20 mouse cellular contexts compared by ENCODE assay signal in genomic region chr9:73680545-73681495, GRCm38 (mm10).
DNase-seq lines count a peak whose midpoint lies in the region; ATAC-seq and TF ChIP-seq lines count a peak whose summit lies in the region.
"Had no signal": no experiment of that assay in that cellular context is flagged by ENCODE, and none has a peak within 500 bp of the region (broad histone marks: within the 10 kb centered on the region; RNA-seq: fewer than 3 reads in every experiment).

No protein-coding gene starts in this region.

- H3K4me3 ChIP-seq in forebrain, embryonic 12.5 days (replicated peaks) = no peak overlapping the region
- no peak overlapping the region for H3K4me3 ChIP-seq in hindbrain, embryonic 13.5 days
- H3K4me3 ChIP-seq in midbrain, embryonic 14.5 days (replicated peaks; ENCODE audit: low read depth, low read length) = no peak overlapping the region
- H3K4me3 ChIP-seq: gastrocnemius, adult 2 months; heart, embryonic 12.5 days; kidney, embryonic 15.5 days; liver, embryonic 12.5 days; neural tube, embryonic 15.5 days had no signal

- peak; percentile 55; the same call in 1 of the 2 replicates for ATAC-seq in forebrain, embryonic 12.5 days (ENCODE audit: low FRiP score)
- peak; percentile 54; the same call in 1 of the 2 replicates for ATAC-seq in hindbrain, embryonic 13.5 days (ENCODE audit: low FRiP score)
- peak; percentile 77 for ATAC-seq in midbrain, embryonic 14.5 days (ENCODE audit: low FRiP score, low TSS enrichment)
- ATAC-seq: intestine, postnatal 0 days; liver, embryonic 12.5 days had no signal

- H3K4me1 ChIP-seq in forebrain, embryonic 12.5 days = peaks cover 11% of the 10 kb centered on the region
- peaks cover 9% of the 10 kb centered on the region for H3K4me1 ChIP-seq in hindbrain, embryonic 13.5 days (replicated peaks)
- peaks cover 12% of the 10 kb centered on the region for H3K4me1 ChIP-seq in midbrain, embryonic 14.5 days (ENCODE audit: control insufficient read depth, insufficient read depth, low read length)
- H3K4me1 ChIP-seq: kidney, embryonic 15.5 days; liver, embryonic 12.5 days had no signal

- TF ChIP-seq POLR2A in brain, embryonic 14.5 days (IDR thresholded peaks at IDR 0.05; ENCODE audit: borderline replicate concordance, extremely low read depth, insufficient read depth, insufficient read length, poor library complexity, severe bottlenecking) = no peak

- peak; percentile 84 for DNase-seq in brain, embryonic 14.5 days (ENCODE audit: low read depth)
- peak; percentile 69 for DNase-seq in midbrain, embryonic 14.5 days
- no peak for DNase-seq in adrenal gland, postnatal 4 days (ENCODE audit: low spot score in 2 of 2)
- no peak for DNase-seq in lung, postnatal 4 days
- DNase-seq in retina, postnatal 1 day = no peak
- DNase-seq: adrenal gland, adult 2 months; cerebellum, adult 11 months; cerebellum, postnatal 36 days; gastrocnemius, adult 2 months; heart, adult 11 months; lung, adult 2 months; right cerebral cortex, postnatal 25 days; thymus, adult 2 months had no signal

- no peak for TF ChIP-seq CTCF in brain, embryonic 14.5 days (IDR thresholded peaks at IDR 0.05; ENCODE audit: borderline replicate concordance, extremely low read depth, insufficient read depth, insufficient read length)

- peak overlapping the region; percentile 13; the same call in 1 of the 2 replicates for H3K27ac ChIP-seq in forebrain, embryonic 12.5 days
- H3K27ac ChIP-seq in hindbrain, embryonic 13.5 days = peak overlapping the region; percentile 36; the same call in 1 of the 2 replicates
- peak overlapping the region; percentile 72 for H3K27ac ChIP-seq in midbrain, embryonic 14.5 days (replicated peaks; ENCODE audit: low read depth, low read length)
- H3K27ac ChIP-seq: gastrocnemius, adult 2 months; kidney, embryonic 15.5 days; liver, embryonic 12.5 days; neural tube, embryonic 15.5 days had no signal

- no peak overlapping the region for H3K9ac ChIP-seq in forebrain, embryonic 12.5 days
- no peak overlapping the region for H3K9ac ChIP-seq in hindbrain, embryonic 13.5 days
- no peak overlapping the region for H3K9ac ChIP-seq in midbrain, embryonic 14.5 days (replicated peaks; ENCODE audit: low read length)
- H3K9ac ChIP-seq: heart, embryonic 12.5 days; kidney, embryonic 15.5 days; liver, embryonic 12.5 days; neural tube, embryonic 15.5 days had no signal

- H3K4me2 ChIP-seq in forebrain, embryonic 12.5 days = no peak overlapping the region
- H3K4me2 ChIP-seq in hindbrain, embryonic 13.5 days = no peak overlapping the region
- H3K4me2 ChIP-seq in midbrain, embryonic 14.5 days (ENCODE audit: low read length) = no peak overlapping the region
- H3K4me2 ChIP-seq: heart, embryonic 12.5 days; kidney, embryonic 15.5 days; liver, embryonic 12.5 days; neural tube, embryonic 15.5 days had no signal

- no peaks in the 10 kb centered on the region for H3K27me3 ChIP-seq in forebrain, embryonic 12.5 days
- H3K27me3 ChIP-seq in hindbrain, embryonic 13.5 days = no peaks in the 10 kb centered on the region
- H3K27me3 ChIP-seq in midbrain, embryonic 14.5 days (ENCODE audit: control insufficient read depth, insufficient read depth, low read length) = no peaks in the 10 kb centered on the region
- H3K27me3 ChIP-seq: heart, embryonic 12.5 days; liver, embryonic 12.5 days; neural tube, embryonic 15.5 days had no signal

- 61% methylated on average over 13 of the region's 13 CpGs for WGBS in forebrain, embryonic 12.5 days
- 53% methylated on average over 13 of the region's 13 CpGs for whole genome bisulfite sequencing in hindbrain, embryonic 13.5 days
- 41% methylated on average over 13 of the region's 13 CpGs for WGBS in midbrain, embryonic 14.5 days

- no peaks in the 10 kb centered on the region for H3K36me3 ChIP-seq in forebrain, embryonic 12.5 days (replicated peaks)
- no peaks in the 10 kb centered on the region for H3K36me3 ChIP-seq in hindbrain, embryonic 13.5 days
- no peaks in the 10 kb centered on the region for H3K36me3 ChIP-seq in midbrain, embryonic 14.5 days (ENCODE audit: control insufficient read depth, insufficient read depth, low read length)
- H3K36me3 ChIP-seq: heart, embryonic 12.5 days; kidney, embryonic 15.5 days; liver, embryonic 12.5 days; neural tube, embryonic 15.5 days had no signal

- no peaks in the 10 kb centered on the region for H3K9me3 ChIP-seq in forebrain, embryonic 12.5 days
- no peaks in the 10 kb centered on the region for H3K9me3 ChIP-seq in hindbrain, embryonic 13.5 days
- H3K9me3 ChIP-seq in midbrain, embryonic 14.5 days (ENCODE audit: control insufficient read depth, low read length) = no peaks in the 10 kb centered on the region
- H3K9me3 ChIP-seq: heart, embryonic 12.5 days; kidney, embryonic 15.5 days; liver, embryonic 12.5 days; neural tube, embryonic 15.5 days had no signal

Comparison
In these comparisons a context has a peak if more than half of its experiments do, and no peak if none do; other contexts are left out.
1. DNase-seq: peak in brain, embryonic 14.5 days (single experiment) and midbrain, embryonic 14.5 days (single experiment); none in adrenal gland, postnatal 4 days (0 of 2), lung, postnatal 4 days (0 of 2) and retina, postnatal 1 day (single experiment).
2. H3K27ac ChIP-seq: peak in every context shown above with its lines; median percentile 72 in midbrain, embryonic 14.5 days; 36 in hindbrain, embryonic 13.5 days; 13 in forebrain, embryonic 12.5 days.
3. Peak in every context shown above with its lines, with median percentiles within 50 percentile points of each other: ATAC-seq.